Mouse (Mus musculus) spleen, adult 2 months (tissue): Measurements from ENCODE around the gene Hsd3b2. TPM values are rescaled to one million over a fixed set of nuclear protein-coding genes. Genes with fewer than 3 reads are reported as not detected.
"Not testable (repeated sequence)": the region's sequence is repeated elsewhere in the genome, so short reads cannot be mapped to it uniquely, and the experiment has no call there.

Experiments
- DNase-seq, 2 experiments: peaks; one replicate each; pipeline versions ENCODE4 v3.0.0 to v3.0.0-alpha.2; 2012 to 2021; ENCODE audit warnings: low spot score in 2 of 2, low read depth in 1 of 2
- H3K27ac ChIP-seq: fragments of 200-500 bp; 2 replicates; pipeline ENCODE4 v1.5.1; 2012; ENCODE audit warnings: low read length, inconsistent platforms; ENCODE audit not compliant: insufficient read depth
- H3K27me3 ChIP-seq: fragments of 200-500 bp; 2 replicates; pipeline ENCODE4 v1.6.1; 2012; ENCODE audit warnings: mild to moderate bottlenecking, moderate library complexity, low read length, inconsistent platforms; ENCODE audit not compliant: control insufficient read depth, insufficient read depth
- H3K36me3 ChIP-seq: fragments of 200-500 bp; 2 replicates; pipeline ENCODE4 v1.6.1; 2012; ENCODE audit warnings: mild to moderate bottlenecking, low read length, inconsistent platforms; ENCODE audit not compliant: control insufficient read depth, insufficient read depth
- H3K4me1 ChIP-seq: fragments of 200-500 bp; 2 replicates; pipeline ENCODE4 v1.6.1; 2011; ENCODE audit warnings: inconsistent platforms; ENCODE audit not compliant: control insufficient read depth, insufficient read depth, insufficient read length
- H3K4me3 ChIP-seq: fragments of 200-500 bp; 2 replicates; pipeline ENCODE4 v1.5.1; 2011; ENCODE audit warnings: mild to moderate bottlenecking, inconsistent platforms; ENCODE audit not compliant: insufficient read depth, insufficient read length; ENCODE audit errors: extremely low read depth
- CTCF ChIP-seq: fragments of 200-500 bp; IDR thresholded peaks from 2 replicates; pipeline ENCODE4 v1.5.1; 2011; ENCODE audit warnings: mild to moderate bottlenecking, inconsistent platforms; ENCODE audit not compliant: insufficient read depth, insufficient read length, insufficient replicate concordance; ENCODE audit errors: extremely low read depth
- POLR2A ChIP-seq: fragments of 200-500 bp; IDR thresholded peaks from 2 replicates; pipeline ENCODE4 v1.6.1; 2011; ENCODE audit warnings: low read depth, low read length, inconsistent platforms
- WGBS: fragments of 180-500 bp; shearing (Covaris S2); methylation state at CpG from one replicate; pipeline ENCODE4 v1.1.7; 2018; 5-methylcytosine and 5-hydroxymethylcytosine counted together
- polyA plus RNA-seq: library from polyadenylated mRNA; depleted of rRNA; stranded (reverse); fragments of >200 nt; gene quantifications from 2 replicates; pipeline ENCODE4 v1.2.3, GENCODE M21; 2012; rRNA removed

The Hsd3b2 gene
- 0.02 TPM in 1 of 2 replicates, not detected in the other for polyA plus RNA-seq

DNA sequence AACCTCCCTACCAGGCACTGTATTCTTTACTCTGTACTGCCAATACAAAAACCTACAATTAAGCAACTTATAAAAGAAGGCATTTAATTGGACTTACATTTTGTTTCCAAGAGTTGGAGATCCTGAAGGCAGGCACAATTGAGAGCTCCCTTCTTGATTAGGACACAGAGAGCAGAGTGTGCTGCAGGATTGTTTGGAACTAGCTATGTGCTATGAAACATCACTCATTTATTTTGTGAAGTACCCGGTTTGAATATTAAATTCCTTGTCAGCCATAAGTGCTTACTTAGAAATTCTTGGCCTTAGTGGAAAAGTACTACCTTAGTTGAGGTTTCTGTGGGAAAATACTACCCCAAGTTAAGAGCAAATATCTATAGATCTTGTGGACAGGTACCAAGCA, at the start of gene Hsd3b2:
TSS of gene Hsd3b2 (minus strand) at position 168 of the 400 bp plus-strand sequence.
- DNase-seq, result no peak
- no peak within 1 kb of the TSS for H3K4me3 ChIP-seq
- H3K27me3 ChIP-seq, result no peaks in the 10 kb centered on the region
- no peak within 1 kb of the TSS for H3K27ac ChIP-seq
- H3K36me3 ChIP-seq, result no peaks in the 10 kb centered on the region
- WGBS, result 86% methylated on average over 1 of the region's 1 CpGs
- H3K4me1 ChIP-seq, result no peaks in the 10 kb centered on the region
- TF ChIP-seq CTCF, result no peak
- no peak for TF ChIP-seq POLR2A

DNA sequence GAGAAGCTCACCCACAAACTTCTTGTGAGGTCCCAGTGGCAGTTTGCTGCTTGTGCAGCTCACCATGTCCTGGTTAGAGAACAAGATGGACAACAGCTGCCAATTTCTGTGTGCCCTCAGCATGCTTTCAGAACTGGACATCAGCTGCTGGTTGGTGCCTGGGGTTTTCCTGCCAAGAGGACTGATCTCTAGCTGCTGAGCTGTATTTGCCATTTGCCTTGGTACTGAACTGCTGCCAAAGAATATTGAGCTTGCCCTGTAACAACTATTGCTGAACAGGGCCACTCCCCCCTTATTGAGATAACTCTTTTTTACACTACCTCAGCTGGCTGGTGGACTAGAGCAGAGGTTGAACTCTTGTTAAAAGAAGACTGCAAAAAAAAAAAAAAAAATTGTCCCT, 39.8 kb upstream of the Hsd3b2 start:
- Histone ChIP-seq H3K27me3 (no peaks in the 10 kb centered on the region), H3K27ac (no peak overlapping the region), H3K36me3 (no peaks in the 10 kb centered on the region), H3K4me3 (no peak overlapping the region), H3K4me1 (no peaks in the 10 kb centered on the region)
- TF ChIP-seq POLR2A (no peak), CTCF (no peak)
- DNase-seq, result no peak

DNA sequence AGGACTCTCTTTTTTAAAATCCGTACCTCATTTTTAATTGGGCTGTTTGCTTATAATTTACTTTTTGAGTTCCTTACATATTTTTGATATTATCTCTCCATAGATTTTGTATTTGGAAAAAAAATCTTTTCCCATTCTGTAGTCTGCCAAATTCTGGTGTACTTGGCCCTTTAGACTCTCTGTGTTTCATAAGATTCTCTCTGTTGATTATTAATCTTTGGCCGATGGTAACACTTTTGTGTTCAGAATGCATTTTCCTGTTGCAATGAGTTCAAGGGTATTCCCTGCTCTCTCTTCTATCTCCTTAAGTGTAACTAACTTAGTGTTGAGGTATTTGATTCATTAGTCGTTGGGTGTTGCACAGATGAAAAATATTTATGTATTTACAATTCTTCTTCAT, 32.5 kb upstream of the Hsd3b2 start:
- H3K27ac ChIP-seq, result no peak overlapping the region
- H3K27me3 ChIP-seq, result no peaks in the 10 kb centered on the region
- no peak for DNase-seq
- no peaks in the 10 kb centered on the region for H3K4me1 ChIP-seq
- no peaks in the 10 kb centered on the region for H3K36me3 ChIP-seq
- no peak for TF ChIP-seq POLR2A
- no peak for TF ChIP-seq CTCF
- WGBS, result 82% methylated on average over 3 of the region's 3 CpGs
- H3K4me3 ChIP-seq, result no peak overlapping the region

DNA sequence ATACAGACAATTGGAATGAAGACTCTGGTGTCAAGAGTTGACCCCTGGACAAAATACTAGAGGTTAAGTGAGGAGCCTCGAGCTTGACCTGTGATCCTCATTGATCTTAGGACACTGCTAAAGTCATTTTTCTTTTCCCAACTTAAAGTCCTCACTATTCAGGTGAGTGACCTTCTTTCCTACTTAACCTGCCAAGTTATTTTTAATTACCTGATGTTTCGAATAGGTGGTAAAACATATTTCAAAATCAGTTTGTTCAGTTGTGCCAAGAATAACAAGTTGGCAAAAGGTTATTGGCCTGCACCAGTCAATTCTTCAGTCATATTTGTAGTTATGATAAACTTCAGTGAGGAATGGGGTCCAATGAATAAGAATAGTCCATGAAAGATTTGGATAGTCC, 27.8 kb upstream of the Hsd3b2 start:
- H3K4me1 ChIP-seq, result no peaks in the 10 kb centered on the region
- no peaks in the 10 kb centered on the region for H3K27me3 ChIP-seq
- H3K4me3 ChIP-seq, result no peak overlapping the region
- H3K27ac ChIP-seq, result no peak overlapping the region
- 74% methylated on average over 2 of the region's 2 CpGs for WGBS
- no peak for DNase-seq
- TF ChIP-seq POLR2A (no peak), CTCF (no peak)
- H3K36me3 ChIP-seq, result no peaks in the 10 kb centered on the region

DNA sequence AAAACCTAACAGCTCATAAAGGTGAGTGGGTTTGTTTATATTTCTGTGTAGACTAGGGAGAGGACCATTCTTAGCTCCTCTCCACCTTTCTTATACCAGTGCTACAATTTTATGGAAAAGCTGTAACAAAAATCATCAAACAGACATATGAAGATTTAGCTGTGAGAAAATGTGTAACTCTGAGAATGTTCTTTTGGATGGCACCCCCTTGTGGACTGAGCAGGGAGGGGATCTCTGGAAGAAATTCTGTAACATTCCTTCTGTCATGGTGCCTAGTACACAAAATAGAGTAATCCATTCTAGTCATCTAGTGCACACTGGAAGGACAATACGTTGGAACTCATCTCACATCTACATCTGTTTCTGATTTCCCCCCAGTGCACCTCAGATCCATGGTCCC, 16.7 kb upstream of the Hsd3b2 start:
- DNase-seq, H3K27ac ChIP-seq, H3K27me3 ChIP-seq, H3K4me3 ChIP-seq, H3K4me1 ChIP-seq, H3K36me3 ChIP-seq: not testable (repeated sequence)
- WGBS, result 56% methylated on average over 1 of the region's 1 CpGs

DNA sequence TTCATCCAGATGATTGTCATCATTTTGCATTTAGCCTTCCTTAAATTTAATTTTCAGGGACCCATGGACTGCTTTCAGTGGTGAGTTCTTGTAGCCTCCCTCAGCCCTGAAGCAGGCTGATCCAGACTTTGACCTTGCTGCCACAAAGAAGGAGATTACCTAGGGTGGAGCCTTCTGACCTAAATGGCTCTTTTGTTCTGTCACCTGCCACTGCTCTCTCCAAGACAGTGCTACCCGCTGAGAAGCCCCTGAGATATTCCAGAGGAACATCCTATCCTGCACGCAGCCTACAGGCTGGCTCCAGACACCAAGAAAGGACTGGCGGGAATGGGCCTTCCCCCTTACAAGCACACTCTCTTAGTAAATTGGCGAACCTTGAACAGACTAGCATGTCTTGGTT, 10.0 kb upstream of the Hsd3b2 start:
- 73% methylated on average over 4 of the region's 4 CpGs for WGBS
- no peaks in the 10 kb centered on the region for H3K36me3 ChIP-seq
- no peaks in the 10 kb centered on the region for H3K27me3 ChIP-seq
- TF ChIP-seq POLR2A (no peak), CTCF (no peak)
- no peaks in the 10 kb centered on the region for H3K4me1 ChIP-seq
- no peak overlapping the region for H3K27ac ChIP-seq
- no peak overlapping the region for H3K4me3 ChIP-seq
- no peak for DNase-seq

DNA sequence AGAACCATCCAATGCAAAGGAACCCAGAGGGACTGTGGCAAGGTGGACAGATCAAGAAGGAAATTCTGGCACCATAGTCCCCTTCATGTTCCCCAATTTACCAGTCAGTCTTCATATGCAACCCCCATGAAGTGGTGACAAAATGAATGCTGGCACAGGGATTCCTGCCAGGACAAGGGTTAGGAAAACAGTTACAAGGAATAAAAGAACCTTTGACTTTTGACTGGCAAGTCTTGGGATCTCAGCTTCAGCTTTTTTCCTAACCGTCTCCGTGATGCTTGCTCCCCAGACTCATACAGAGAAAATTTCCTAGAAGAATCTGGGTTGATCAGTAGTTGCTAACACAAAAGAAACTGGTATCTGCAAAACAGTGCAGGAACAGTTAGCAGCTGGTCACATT, 9.4 kb upstream of the Hsd3b2 start:
- no peak overlapping the region for H3K4me3 ChIP-seq
- no peak for DNase-seq
- no peak for TF ChIP-seq POLR2A
- no peak for TF ChIP-seq CTCF
- H3K27ac ChIP-seq, result no peak overlapping the region
- H3K36me3 ChIP-seq, result no peaks in the 10 kb centered on the region
- 92% methylated on average over 2 of the region's 2 CpGs for WGBS
- H3K27me3 ChIP-seq, result no peaks in the 10 kb centered on the region
- H3K4me1 ChIP-seq, result no peaks in the 10 kb centered on the region

DNA sequence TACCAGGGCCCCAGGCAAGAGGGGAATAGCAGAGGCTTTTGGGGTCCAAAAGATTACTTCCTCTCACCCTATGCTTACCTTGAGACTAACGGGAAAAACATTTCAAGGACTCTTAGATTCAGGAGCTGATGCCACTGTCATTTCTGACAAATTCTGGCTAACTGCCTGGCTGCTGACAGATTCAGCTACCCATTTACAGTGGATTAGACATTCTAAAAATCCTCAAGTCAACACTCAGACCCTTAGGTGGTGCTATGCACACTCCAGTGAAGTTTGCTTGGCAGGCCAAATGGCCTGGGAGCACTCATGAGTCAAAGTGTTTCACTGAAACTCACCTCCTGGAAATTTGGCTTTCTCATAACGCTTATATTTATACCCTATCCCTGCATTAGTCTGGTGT, 1.9 kb upstream of the Hsd3b2 start:
- Histone ChIP-seq H3K27me3 (no peaks in the 10 kb centered on the region), H3K4me1 (no peaks in the 10 kb centered on the region), H3K36me3 (no peaks in the 10 kb centered on the region), H3K4me3 (no peak overlapping the region), H3K27ac (no peak overlapping the region)
- WGBS, result 82% methylated on average over 2 of the region's 2 CpGs
- TF ChIP-seq POLR2A (no peak), CTCF (no peak)
- no peak for DNase-seq
